Mouse (Mus musculus) limb, embryonic 12.5 days (tissue): ENCODE measurements around the gene Gm48552. TPM values are rescaled to one million over a fixed set of nuclear protein-coding genes. Genes with fewer than 3 reads are reported as not detected.

Experiments
- ATAC-seq: fragments of 200-750 bp; cut with Nextera tagmentation; 2 replicates; pipeline ENCODE4 v1.8.0; 2017; ENCODE audit warnings: low read depth, moderate TSS enrichment; ENCODE audit not compliant: insufficient number of reproducible peaks, insufficient read depth, low FRiP score, low TSS enrichment
- H3K27ac ChIP-seq: fragments of 300-500 bp; sonication (generic); 2 replicates; pipeline ENCODE4 v1.5.1; 2016; ENCODE audit warnings: mild to moderate bottlenecking, moderate library complexity
- H3K27me3 ChIP-seq: fragments of 300-500 bp; sonication (generic); 2 replicates; pipeline ENCODE4 v1.6.1; 2016; ENCODE audit warnings: mild to moderate bottlenecking, moderate library complexity
- H3K36me3 ChIP-seq: fragments of 300-500 bp; sonication (generic); 2 replicates; pipeline ENCODE4 v1.6.1; 2016; ENCODE audit warnings: mild to moderate bottlenecking, moderate library complexity
- H3K4me1 ChIP-seq: fragments of 300-500 bp; sonication (generic); replicated peaks from 2 replicates; pipeline ENCODE4 v1.6.1; 2016
- H3K4me2 ChIP-seq: fragments of 300-500 bp; sonication (generic); 2 replicates; pipeline ENCODE4 v1.6.1; 2016; ENCODE audit warnings: mild to moderate bottlenecking, moderate library complexity
- H3K4me3 ChIP-seq: fragments of 300-500 bp; sonication (generic); replicated peaks from 2 replicates; pipeline ENCODE4 v1.5.1; 2016; ENCODE audit warnings: mild to moderate bottlenecking
- H3K9ac ChIP-seq: fragments of 300-500 bp; sonication (generic); replicated peaks from 2 replicates; pipeline ENCODE4 v1.6.1; 2016; ENCODE audit warnings: mild to moderate bottlenecking, moderate library complexity
- H3K9me3 ChIP-seq: fragments of 300-500 bp; sonication (generic); 2 replicates; pipeline ENCODE4 v1.6.1; 2016; ENCODE audit warnings: mild to moderate bottlenecking, moderate library complexity
- WGBS: fragments of 180-500 bp; shearing (Covaris S2); methylation state at CpG from one replicate; pipeline ENCODE4 v1.1.7; 2016; 5-methylcytosine and 5-hydroxymethylcytosine counted together
- polyA plus RNA-seq: library from polyadenylated mRNA; unstranded; fragments of >200 nt; fragmentation: Nextera tagmentation; extraction: Ambion mirVana; gene quantifications from 2 replicates; pipeline ENCODE4 v1.2.1, GENCODE M21; 2016

Gene Gm48552
- polyA plus RNA-seq, 1 experiment from 2014 or later: 3.1 TPM

DNA sequence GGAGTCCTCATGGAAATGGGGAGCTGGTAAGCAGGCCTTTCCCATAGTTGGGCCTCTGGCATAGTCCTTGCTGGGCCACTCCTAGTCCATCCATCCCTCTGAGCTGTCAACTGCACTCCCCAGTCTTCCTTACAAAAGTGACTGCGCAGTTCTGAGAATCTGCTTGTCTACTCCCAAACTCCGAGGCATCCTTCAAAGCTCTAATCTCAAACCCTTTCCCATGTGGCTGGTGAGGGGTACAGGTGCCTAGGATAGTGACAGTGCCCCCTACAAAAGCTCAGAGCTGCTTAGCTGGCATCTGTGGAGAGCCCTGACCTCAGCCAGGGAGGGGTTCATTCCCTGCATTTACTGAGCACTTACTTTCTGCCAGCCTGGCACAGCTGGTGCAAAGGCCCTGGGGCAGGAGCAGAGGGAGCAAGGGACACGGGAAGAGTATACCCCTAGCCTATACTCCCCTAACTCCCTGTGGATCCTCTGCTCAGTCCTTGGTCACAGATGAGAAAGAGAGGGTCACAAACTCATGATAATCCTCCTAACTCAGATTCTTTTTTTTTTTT is 33.9 kb downstream of the Gm48552 start:
- Histone ChIP-seq H3K4me2 (no peak overlapping the region), H3K27ac (no peak overlapping the region), H3K4me3 (no peak overlapping the region), H3K4me1 (peaks cover 52% of the 10 kb centered on the region), H3K9ac (no peak overlapping the region), H3K27me3 (peaks cover 60% of the 10 kb centered on the region), H3K9me3 (no peaks in the 10 kb centered on the region), H3K36me3 (peaks cover 14% of the 10 kb centered on the region)
- ATAC-seq: no peak
- WGBS: 82% methylated on average over 3 of the region's 3 CpGs

DNA sequence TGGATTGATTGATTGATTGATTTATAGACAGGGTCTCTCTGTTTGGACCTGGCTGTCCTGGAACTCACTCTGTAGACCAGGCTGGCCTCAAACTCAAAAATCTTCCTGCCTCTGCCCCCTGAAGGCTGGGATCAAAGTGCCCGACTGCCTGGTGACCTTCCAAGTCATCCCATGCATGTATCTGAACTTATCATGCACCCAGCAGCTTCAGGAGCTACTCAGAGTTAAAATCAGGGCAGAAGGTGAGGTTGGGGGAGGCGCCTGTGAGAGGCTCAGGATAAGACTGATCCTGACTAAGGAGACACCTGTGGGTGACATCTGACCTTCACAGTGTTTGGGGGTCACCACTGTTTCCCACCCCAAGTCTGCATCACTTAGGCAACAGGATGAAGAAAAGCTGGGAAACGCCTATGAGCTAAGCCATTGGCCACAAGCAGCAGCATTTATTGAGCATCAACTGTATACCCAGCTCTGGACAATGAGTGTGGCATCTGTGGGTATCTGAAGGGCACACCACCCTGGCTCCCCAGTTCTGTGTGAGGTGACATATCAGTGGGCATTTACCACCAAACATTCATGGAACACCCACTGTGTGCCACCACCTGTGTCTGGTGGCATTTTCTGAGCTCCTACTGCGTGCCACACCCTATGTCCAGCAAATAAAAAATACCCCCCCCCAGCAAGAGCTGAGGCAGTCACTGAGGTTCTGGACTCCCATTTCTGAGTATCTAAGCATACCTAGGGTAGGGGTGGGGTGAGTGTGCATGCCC is 34.9 kb downstream of the Gm48552 start:
- peaks cover 3% of the 10 kb centered on the region; the same call in 1 of the 2 replicates for H3K9me3 ChIP-seq
- H3K9ac ChIP-seq: 0 out of 2 replicates have a peak overlapping the region, but pooled peaks have one; percentile 37
- no peak for ATAC-seq
- WGBS: 58% methylated on average over 4 of the region's 4 CpGs
- no peak overlapping the region for H3K27ac ChIP-seq
- peak overlapping the region; percentile 15; the same call in 1 of the 2 replicates for H3K4me3 ChIP-seq
- peaks cover 70% of the 10 kb centered on the region for H3K27me3 ChIP-seq
- H3K4me2 ChIP-seq: peak overlapping the region; percentile 89
- H3K36me3 ChIP-seq: peaks cover 14% of the 10 kb centered on the region
- H3K4me1 ChIP-seq: peaks cover 43% of the 10 kb centered on the region

DNA sequence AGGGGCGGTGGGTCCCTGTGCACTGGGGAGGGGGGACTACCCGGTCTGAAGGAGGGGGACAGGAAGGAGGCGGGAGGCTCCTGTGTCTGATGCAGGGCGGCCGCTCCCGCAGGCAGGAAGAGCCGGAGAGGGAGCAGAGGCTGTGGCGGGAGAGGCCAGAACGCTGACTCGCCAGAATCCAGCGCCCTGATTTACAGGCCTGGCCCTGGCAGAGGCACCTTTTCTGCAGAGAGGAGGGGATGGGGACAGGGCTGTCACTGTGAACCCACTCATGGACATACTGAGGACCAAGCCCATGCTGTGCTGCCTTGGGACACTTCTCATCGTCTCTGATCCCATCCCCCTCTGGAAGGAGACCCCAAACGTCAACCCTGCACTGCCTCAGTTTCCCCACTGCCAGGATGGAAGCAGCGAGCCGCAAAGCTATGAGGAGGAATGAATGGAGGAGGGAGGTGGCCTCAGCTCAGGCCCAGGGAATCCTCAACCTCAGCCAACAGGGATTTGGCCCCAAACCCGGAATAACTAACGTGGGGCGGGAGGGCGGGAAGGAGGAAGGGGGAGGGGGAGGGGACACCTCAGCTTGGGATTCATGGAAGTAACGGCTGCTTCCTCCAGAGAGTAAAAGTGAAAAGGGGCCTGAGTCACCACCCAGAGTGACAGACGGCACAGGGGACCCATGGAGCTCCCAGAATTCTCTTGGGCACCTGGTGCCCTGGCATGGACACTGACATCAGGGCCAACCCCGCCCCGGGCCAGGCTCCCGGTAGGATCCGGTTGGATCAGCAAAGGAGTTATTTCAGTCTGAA is 35.6 kb downstream of the Gm48552 start:
- Histone ChIP-seq H3K4me2 (peak overlapping the region; percentile 89), H3K4me1 (peaks cover 40% of the 10 kb centered on the region), H3K4me3 (peak overlapping the region; percentile 15; the same call in 1 of the 2 replicates), H3K36me3 (peaks cover 13% of the 10 kb centered on the region), H3K9me3 (peaks cover 6% of the 10 kb centered on the region; the same call in 1 of the 2 replicates), H3K9ac (peak overlapping the region; percentile 37; the same call in 1 of the 2 replicates), H3K27me3 (peaks cover 77% of the 10 kb centered on the region), H3K27ac (no peak overlapping the region)
- ATAC-seq: no peak
- 4% methylated on average over 25 of the region's 25 CpGs for WGBS

DNA sequence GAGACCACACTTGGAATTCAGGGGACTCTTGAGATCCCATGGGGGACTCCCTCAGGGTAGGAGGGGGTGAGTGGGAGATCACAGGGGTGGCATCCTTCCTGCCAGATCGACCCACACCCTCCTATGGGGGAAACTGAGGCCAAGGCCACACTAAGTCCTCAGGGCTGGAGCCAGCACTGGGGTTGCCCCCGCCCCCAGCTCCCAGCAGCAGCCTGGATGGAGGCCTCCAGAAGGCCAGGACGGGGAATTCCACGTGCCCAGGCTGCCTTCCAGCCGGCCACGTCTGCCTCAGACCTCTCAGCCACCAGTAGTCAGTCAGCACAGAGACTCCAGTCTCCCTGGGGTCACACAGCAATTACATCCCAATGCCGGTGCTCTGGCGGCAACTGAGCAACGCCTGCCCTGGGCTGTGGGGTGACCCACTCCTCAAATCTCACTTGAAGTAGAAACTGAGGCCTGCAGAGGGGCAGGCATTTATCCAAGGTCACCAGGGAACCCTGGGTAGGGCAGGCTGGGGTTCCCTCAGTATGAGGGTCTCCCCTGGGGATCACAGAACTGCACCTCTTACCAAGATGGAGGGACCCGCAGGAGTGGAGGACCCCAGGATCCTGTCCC is 36.5 kb downstream of the Gm48552 start:
- Histone ChIP-seq H3K9ac (peak overlapping the region; percentile 37; the same call in 1 of the 2 replicates), H3K4me2 (peak overlapping the region; percentile 89), H3K4me1 (peaks cover 44% of the 10 kb centered on the region), H3K27ac (no peak overlapping the region), H3K27me3 (peaks cover 77% of the 10 kb centered on the region), H3K9me3 (peaks cover 6% of the 10 kb centered on the region; the same call in 1 of the 2 replicates), H3K36me3 (peaks cover 4% of the 10 kb centered on the region; the same call in 1 of the 2 replicates), H3K4me3 (peak overlapping the region; percentile 15)
- no peak for ATAC-seq
- WGBS: 26% methylated on average over 10 of the region's 10 CpGs

DNA sequence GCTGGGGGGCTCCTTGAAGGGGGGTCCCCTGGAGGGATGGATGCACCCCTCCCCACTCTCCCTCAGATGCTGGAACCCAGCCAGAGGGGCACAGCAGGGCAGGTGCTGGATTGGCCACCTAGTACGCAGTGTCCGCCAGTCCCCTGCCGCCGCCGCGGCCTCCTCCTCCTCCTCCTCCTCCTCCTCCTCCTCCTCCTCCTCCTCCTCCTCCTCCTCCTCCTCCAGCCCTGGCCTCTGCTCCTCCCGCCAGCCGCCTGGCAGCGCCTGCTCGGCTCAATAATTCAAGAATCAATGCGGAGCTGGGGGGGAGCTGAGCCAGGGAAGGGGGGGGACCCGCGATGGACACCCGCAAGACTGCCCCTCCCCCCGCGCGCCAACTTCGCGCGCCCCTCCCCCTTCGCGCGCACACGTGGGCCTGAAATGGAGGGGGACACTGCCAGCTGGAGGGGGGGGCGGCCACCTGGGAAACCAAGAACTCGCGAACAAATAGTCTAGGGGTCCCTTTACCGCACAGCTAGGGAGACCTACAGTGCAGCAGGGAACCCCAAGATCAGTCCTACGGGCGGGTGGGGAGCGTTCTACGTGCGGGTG is 37.4 kb downstream of the Gm48552 start:
- Histone ChIP-seq H3K4me1 (peaks cover 47% of the 10 kb centered on the region), H3K27ac (no peak overlapping the region), H3K27me3 (peaks cover 76% of the 10 kb centered on the region), H3K4me3 (peak overlapping the region; percentile 55), H3K9me3 (peaks cover 6% of the 10 kb centered on the region; the same call in 1 of the 2 replicates), H3K4me2 (peak overlapping the region; percentile 89), H3K9ac (peak overlapping the region; percentile 68), H3K36me3 (no peaks in the 10 kb centered on the region)
- no peak for ATAC-seq
- 3% methylated on average over 22 of the region's 33 CpGs for WGBS

DNA sequence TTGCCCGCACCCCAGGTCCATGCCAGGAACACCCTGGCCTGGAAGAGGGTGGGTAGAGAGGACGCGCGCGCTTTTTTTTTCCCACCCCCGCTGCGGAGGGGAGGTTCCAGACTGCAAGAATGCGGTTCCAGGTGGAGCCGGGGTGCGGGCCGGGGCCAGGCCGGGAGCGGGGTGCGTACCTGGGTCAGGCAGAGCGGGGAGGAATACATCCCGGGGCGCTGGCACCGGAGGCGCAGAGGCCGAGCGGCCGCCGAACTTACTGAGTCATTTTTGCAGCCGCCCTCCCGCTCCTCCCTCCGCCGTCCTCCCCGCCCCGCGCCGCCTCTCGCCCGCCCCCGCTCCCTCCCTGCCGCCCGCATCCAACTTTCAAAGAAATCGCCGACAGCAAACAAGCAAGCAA is 38.1 kb downstream of the Gm48552 start:
- peaks cover 78% of the 10 kb centered on the region for H3K27me3 ChIP-seq
- under 1% methylated on average over 35 of the region's 38 CpGs for WGBS
- peak overlapping the region; percentile 55 for H3K4me3 ChIP-seq
- H3K36me3 ChIP-seq: no peaks in the 10 kb centered on the region
- H3K9me3 ChIP-seq: peaks cover 6% of the 10 kb centered on the region; the same call in 1 of the 2 replicates
- peaks cover 52% of the 10 kb centered on the region for H3K4me1 ChIP-seq
- peak overlapping the region; percentile 89 for H3K4me2 ChIP-seq
- no peak overlapping the region for H3K27ac ChIP-seq
- H3K9ac ChIP-seq: peak overlapping the region; percentile 68
- ATAC-seq: no peak

DNA sequence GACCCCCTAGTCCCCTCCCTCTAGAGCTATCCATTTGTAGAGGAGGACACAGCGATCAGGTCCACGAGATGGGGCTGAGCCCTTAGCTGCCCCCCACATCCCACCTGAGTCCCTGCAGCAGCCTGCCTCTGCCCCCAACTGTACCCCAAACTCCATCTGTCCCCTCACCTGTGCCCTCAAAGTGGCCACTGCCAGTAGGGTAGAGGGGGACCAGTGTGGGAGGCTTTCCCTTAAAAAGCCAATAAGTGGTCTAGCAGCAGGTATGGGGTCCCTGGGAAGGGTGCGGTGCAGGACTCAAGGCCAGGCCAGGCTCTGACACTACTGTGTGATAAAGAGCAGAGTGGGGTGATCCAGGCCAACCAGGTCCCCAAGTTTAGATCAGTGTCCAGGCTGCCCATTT is 38.5 kb downstream of the Gm48552 start:
- Histone ChIP-seq H3K4me1 (peaks cover 52% of the 10 kb centered on the region), H3K36me3 (no peaks in the 10 kb centered on the region), H3K4me2 (peak overlapping the region; percentile 89), H3K27ac (no peak overlapping the region), H3K9me3 (peaks cover 6% of the 10 kb centered on the region; the same call in 1 of the 2 replicates), H3K9ac (peak overlapping the region; percentile 68; the same call in 1 of the 2 replicates), H3K4me3 (peak overlapping the region; percentile 55), H3K27me3 (peaks cover 80% of the 10 kb centered on the region)
- WGBS: 30% methylated on average over 3 of the region's 3 CpGs
- no peak for ATAC-seq

DNA sequence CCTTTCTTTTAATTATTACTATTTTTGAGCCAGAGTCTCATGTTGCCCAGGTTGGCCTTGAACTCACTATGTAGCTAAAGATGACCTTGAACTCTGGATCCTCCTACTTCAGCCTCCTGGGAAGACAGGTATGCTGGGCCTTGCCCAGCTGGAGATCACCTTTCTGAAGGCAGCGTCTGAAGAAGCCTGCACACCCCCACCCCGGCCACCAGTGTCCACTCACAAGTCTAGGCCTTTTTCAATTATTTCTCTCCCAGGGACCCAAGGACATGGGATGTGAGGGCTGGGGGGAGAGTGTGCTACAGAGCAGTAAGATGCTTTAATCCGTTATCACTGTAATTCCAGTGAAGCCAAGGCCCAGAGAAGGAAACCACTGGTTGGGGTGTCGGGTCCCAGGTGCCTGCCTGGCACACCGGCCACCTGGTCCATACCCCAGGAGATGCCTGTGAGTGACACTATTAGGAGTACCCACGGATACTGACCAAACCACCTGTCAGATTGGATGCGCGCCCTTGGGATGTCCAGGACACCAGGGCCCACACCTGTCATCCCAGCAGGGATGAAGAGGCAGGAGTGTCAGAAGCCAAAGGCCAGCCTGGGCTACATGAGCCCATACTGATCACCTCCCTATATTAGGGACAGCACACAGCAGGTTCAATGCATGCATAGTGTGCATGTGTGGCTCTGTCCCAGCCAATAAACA is 39.1 kb downstream of the Gm48552 start:
- peaks cover 80% of the 10 kb centered on the region for H3K27me3 ChIP-seq
- no peak overlapping the region for H3K4me3 ChIP-seq
- H3K27ac ChIP-seq: no peak overlapping the region
- no peak overlapping the region for H3K4me2 ChIP-seq
- no peak overlapping the region for H3K9ac ChIP-seq
- no peak for ATAC-seq
- H3K9me3 ChIP-seq: peaks cover 6% of the 10 kb centered on the region; the same call in 1 of the 2 replicates
- H3K36me3 ChIP-seq: no peaks in the 10 kb centered on the region
- 76% methylated on average over 8 of the region's 8 CpGs for WGBS
- H3K4me1 ChIP-seq: peaks cover 54% of the 10 kb centered on the region

DNA sequence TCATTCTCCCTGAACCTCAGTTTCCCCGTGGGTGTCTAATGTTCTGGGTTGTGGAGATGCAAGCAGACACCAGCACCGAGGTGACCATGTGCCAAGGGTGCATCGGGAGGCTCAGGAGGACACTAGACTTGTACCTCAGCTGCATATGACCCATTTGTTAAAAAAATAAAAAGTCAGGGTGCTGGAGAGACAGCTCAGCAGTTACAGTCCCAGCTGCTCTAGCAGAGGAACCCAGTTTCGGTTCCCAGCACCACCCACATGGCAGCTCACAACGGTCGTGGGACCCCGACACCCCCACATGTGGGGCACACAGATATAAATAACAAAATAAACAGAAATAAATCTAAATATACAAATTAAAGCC is 39.7 kb downstream of the Gm48552 start:
- no peak overlapping the region for H3K4me3 ChIP-seq
- WGBS: 86% methylated on average over 7 of the region's 7 CpGs
- H3K4me1 ChIP-seq: peaks cover 59% of the 10 kb centered on the region
- no peaks in the 10 kb centered on the region for H3K36me3 ChIP-seq
- no peak overlapping the region for H3K9ac ChIP-seq
- H3K27ac ChIP-seq: no peak overlapping the region
- H3K27me3 ChIP-seq: peaks cover 80% of the 10 kb centered on the region
- peaks cover 6% of the 10 kb centered on the region; the same call in 1 of the 2 replicates for H3K9me3 ChIP-seq
- no peak for ATAC-seq
- H3K4me2 ChIP-seq: no peak overlapping the region

DNA sequence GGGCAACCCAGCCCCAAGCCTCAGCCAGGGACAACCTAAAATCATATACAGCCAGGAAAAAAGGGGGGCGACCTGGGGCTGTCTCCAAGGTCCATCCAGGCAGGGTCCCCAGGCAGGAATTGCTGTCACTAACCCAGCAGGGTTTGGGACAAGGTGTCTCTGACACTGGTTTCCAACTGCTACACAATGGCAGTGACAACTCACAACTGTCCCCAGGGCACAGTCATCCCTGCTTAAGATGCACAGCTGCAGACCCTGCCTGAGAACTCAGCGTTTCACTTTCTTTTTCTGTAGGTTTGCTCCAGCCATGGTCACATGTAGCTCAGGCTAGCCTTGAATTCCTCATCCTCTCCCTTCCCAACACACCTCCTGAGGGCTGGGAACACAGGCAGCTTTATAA is 40.3 kb downstream of the Gm48552 start:
- Histone ChIP-seq H3K9ac (no peak overlapping the region), H3K4me1 (peaks cover 58% of the 10 kb centered on the region), H3K36me3 (no peaks in the 10 kb centered on the region), H3K4me3 (peak overlapping the region; percentile 76), H3K27me3 (peaks cover 80% of the 10 kb centered on the region), H3K9me3 (peaks cover 6% of the 10 kb centered on the region; the same call in 1 of the 2 replicates), H3K4me2 (peak overlapping the region; percentile 93), H3K27ac (no peak overlapping the region)
- WGBS: 20% methylated on average over 2 of the region's 2 CpGs
- ATAC-seq: no peak
